Mouse (Mus musculus): ENCODE data around the gene Dpp6.

DNA sequence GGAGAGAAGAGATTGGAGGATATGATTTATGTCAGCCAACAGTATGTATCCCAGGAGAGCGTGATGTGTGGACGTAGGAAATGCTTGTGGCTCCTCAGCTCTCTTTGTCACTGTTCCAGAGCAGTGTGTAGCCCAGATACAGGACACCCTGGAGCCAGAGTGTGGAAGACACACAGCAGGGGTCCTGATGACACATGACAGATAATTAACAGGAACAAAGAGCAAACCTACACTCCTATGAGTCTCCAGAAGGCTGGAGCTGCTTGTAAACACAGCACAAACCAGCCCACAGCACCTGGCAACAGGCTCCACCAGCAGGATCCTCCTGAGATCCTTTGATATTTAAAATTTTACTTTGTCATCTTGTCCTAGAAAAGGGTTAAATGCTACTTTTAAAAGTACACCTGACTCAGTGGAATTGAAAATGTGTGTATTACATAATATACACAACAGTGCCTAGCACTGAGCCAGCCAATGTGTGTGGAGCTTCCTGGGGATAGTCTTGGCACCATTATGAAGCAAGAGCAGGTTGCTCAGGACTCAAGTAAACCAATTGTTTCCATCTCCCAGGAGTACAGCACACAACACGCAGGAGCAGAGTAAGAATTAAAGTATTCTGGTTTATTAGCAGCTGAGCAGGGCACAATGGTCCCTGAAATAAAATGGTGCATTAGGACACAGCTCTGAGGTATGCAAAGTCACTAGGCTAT, 115.6 kb downstream of the Dpp6 start:
- TF ChIP-seq CTCF (IDR thresholded peaks at IDR 0.05; ENCODE audit: low read depth) (no peak), EP300 (optimal IDR thresholded peaks at IDR 0.05) (no peak)
